32 mouse cellular contexts compared by ENCODE assay signal in the genomic region with DNA sequence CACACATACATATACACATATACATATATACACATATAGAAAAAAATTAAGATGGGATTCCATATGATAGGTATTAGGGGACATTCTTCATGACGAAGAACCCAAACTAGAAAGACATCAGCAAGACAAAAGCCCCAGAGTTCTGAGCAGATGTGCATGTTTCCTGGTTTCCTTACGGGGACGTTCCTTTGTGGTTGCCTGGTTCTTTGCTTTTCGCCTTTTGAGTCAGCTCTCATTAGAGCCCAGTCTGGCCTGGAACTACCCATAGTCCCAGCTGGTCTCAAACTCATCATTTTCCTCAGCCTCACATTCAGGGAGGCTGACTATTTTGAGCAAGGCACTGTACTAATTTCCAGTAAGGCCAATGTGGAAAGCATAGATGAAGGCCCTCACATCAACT.
"Had no signal": no experiment of that assay in that cellular context is flagged by ENCODE, and none has a peak within 500 bp of the region (broad histone marks: within the 10 kb centered on the region; RNA-seq: fewer than 3 reads in every experiment).

No protein-coding gene starts in this region.

- H3K27me3 ChIP-seq: heart, embryonic 12.5 days; heart, embryonic 13.5 days; heart, embryonic 15.5 days; hindbrain, embryonic 12.5 days; hindbrain, embryonic 13.5 days; hindbrain, embryonic 15.5 days; intestine, embryonic 15.5 days; kidney, embryonic 15.5 days had no signal

- H3K4me2 ChIP-seq: heart, embryonic 11.5 days; heart, embryonic 12.5 days; heart, embryonic 13.5 days; heart, embryonic 15.5 days; hindbrain, embryonic 12.5 days; hindbrain, embryonic 13.5 days; hindbrain, embryonic 14.5 days; hindbrain, embryonic 15.5 days; intestine, embryonic 15.5 days; kidney, embryonic 15.5 days had no signal

- H3K9ac ChIP-seq: heart, embryonic 12.5 days; heart, embryonic 13.5 days; heart, embryonic 15.5 days; hindbrain, embryonic 12.5 days; hindbrain, embryonic 13.5 days; hindbrain, embryonic 14.5 days; hindbrain, embryonic 15.5 days; intestine, embryonic 15.5 days; kidney, embryonic 15.5 days had no signal

- H3K9me3 ChIP-seq: heart, embryonic 10.5 days; heart, embryonic 12.5 days; heart, embryonic 13.5 days; heart, embryonic 15.5 days; hindbrain, embryonic 10.5 days; hindbrain, embryonic 12.5 days; hindbrain, embryonic 13.5 days; hindbrain, embryonic 15.5 days; intestine, embryonic 15.5 days; kidney, embryonic 15.5 days had no signal

- H3K27ac ChIP-seq: heart, embryonic 10.5 days; heart, embryonic 13.5 days; heart, embryonic 15.5 days; hindbrain, embryonic 10.5 days; hindbrain, embryonic 12.5 days; hindbrain, embryonic 13.5 days; hindbrain, embryonic 14.5 days; hindbrain, embryonic 15.5 days; hindbrain, postnatal 0 days; intestine, embryonic 15.5 days; kidney, embryonic 15.5 days; kidney, postnatal 0 days; layer of hippocampus, adult 2 months; left cerebral cortex, adult 2 months had no signal

- H3K4me3 ChIP-seq: heart, embryonic 10.5 days; heart, embryonic 12.5 days; heart, embryonic 13.5 days; heart, embryonic 15.5 days; hindbrain, embryonic 10.5 days; hindbrain, embryonic 12.5 days; hindbrain, embryonic 13.5 days; hindbrain, embryonic 15.5 days; intestine, embryonic 15.5 days; kidney, embryonic 15.5 days; layer of hippocampus, adult 2 months; left cerebral cortex, adult 2 months had no signal

- DNase-seq: heart, postnatal 10 days; heart, postnatal 14 days; heart, postnatal 36 days; heart, postnatal 4 days; kidney, adult 11 months; kidney, adult 18-20 months; kidney, adult 2 months; kidney, adult 8-10 months; kidney, adult 9 months; kidney, postnatal 10 days; kidney, postnatal 14 days; kidney, postnatal 25 days; kidney, postnatal 36 days; kidney, postnatal 4 days; layer of hippocampus, adult 9-11 months; layer of hippocampus, postnatal 36 days had no signal
